Mouse (Mus musculus) E14TG2a.4 (cell line): ENCODE data around the gene Vsnl1.

ENCODE experiments used
- H3K27me3 ChIP-seq: 2 replicates; pipeline ENCODE4 v1.6.1; 2014; ENCODE audit warnings: low read length, control low read depth; ENCODE audit not compliant: insufficient read depth
- H3K36me3 ChIP-seq: 2 replicates; pipeline ENCODE4 v1.6.1; 2014; ENCODE audit warnings: low read length, control low read depth; ENCODE audit not compliant: insufficient read depth
- H3K4me1 ChIP-seq: replicated peaks from 2 replicates; pipeline ENCODE4 v1.6.1; 2014; ENCODE audit warnings: low read depth, low read length, control low read depth
- H3K4me3 ChIP-seq: replicated peaks from 2 replicates; pipeline ENCODE4 v1.5.1; 2014; ENCODE audit warnings: mild to moderate bottlenecking, low read length
- H3K9me3 ChIP-seq: 2 replicates; pipeline ENCODE4 v1.6.1; 2014; ENCODE audit warnings: low read length, control low read depth
- CTCF ChIP-seq: conservative IDR thresholded peaks from 2 replicates; pipeline ENCODE4 v1.5.1; 2014; ENCODE audit warnings: low read length
- NANOG ChIP-seq: IDR thresholded peaks from 2 replicates; pipeline ENCODE4 v1.6.1; 2014; ENCODE audit warnings: borderline replicate concordance, low read length, mixed read lengths
- POU5F1 ChIP-seq: IDR thresholded peaks from 2 replicates; pipeline ENCODE4 v1.6.1; 2014; ENCODE audit warnings: low read length, borderline replicate concordance

Gene Vsnl1

DNA sequence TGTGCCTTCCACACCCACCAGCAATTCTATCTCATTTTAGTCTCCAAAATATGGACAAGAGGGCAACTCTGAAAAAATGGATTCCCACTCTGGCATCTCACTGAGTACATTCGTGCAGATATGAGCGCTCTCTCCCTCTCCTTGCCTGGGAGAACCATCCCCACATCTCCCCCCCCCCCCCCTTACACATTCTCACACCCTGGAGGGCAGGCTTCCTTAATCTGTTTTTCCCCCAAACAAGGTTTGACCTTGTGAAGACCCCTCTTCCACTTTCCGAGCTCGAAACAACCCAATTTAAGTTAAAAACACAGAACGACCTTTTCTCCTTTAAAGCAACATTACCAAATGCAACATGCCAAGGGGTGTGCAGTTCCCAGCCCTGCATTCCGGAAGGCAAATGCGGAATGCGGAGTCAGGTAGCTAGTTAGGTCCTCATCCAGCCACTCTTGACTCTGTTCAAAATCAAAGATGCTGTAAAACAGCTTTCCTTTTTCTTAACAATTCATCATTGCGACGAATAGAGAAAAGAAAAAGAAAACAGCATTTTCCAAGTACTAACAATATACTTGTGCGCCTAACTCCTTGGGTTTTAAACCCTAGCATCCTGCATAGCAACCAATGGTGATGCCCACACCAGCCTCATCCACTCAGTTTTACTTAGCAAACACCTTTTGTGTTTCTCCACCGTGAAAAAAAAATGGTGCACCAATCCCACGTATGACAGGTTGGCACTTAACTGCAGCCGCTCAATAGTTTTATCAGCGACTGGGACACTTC is 979 bp downstream of the Vsnl1 start:
- TF ChIP-seq CTCF = no peak
- no peak for TF ChIP-seq POU5F1
- TF ChIP-seq NANOG = no peak
- Histone ChIP-seq H3K27me3 (peaks cover 52% of the 10 kb centered on the region), H3K9me3 (no peaks in the 10 kb centered on the region), H3K4me1 (peaks cover 36% of the 10 kb centered on the region), H3K36me3 (no peaks in the 10 kb centered on the region), H3K4me3 (no peak overlapping the region)

DNA sequence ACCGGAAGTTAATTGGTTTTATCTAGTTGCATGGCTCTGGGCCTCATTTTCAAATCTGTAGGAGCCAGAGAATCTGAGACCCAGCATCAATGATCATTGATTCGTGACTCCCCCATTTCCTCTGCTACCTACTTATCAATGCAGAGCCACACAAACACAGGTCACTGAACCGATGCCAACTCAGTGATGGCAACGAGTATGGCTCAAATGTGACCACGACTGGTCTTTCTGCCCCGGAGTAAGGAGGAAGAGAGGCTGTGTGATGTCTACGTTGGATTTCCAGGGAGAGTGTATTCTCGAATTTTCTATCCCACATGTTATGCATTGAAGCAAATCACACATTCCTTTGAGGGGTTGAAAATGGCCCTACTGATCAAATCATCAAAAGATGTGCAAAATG is 2.0 kb downstream of the Vsnl1 start:
- H3K4me3 ChIP-seq = no peak overlapping the region
- no peaks in the 10 kb centered on the region for H3K9me3 ChIP-seq
- TF ChIP-seq NANOG = no peak
- TF ChIP-seq POU5F1 = no peak
- no peak for TF ChIP-seq CTCF
- peaks cover 51% of the 10 kb centered on the region for H3K27me3 ChIP-seq
- no peaks in the 10 kb centered on the region for H3K36me3 ChIP-seq
- H3K4me1 ChIP-seq = peaks cover 36% of the 10 kb centered on the region

DNA sequence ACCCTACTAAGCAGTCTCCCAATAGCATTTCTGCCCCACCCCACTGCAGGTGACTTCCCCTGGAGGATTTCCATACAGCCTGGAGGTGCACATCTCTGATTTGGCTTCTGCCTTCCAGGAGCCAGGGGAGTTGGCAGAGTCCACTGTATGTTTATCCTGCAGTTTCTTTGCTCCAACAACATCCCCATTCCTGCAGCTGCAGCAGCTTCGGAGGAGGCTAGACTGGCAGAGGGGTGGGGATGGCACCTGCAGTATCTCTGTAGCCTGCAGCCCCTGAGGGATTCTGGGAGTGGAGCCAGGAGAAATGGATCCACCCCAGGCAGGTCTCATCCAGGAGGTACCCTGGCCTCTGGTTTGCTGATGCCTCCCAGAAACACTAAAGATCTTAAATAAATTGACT is 2.7 kb downstream of the Vsnl1 start:
- H3K36me3 ChIP-seq = no peaks in the 10 kb centered on the region
- TF ChIP-seq NANOG (no peak), CTCF (no peak), POU5F1 (no peak)
- peaks cover 49% of the 10 kb centered on the region for H3K27me3 ChIP-seq
- H3K4me3 ChIP-seq = no peak overlapping the region
- peaks cover 36% of the 10 kb centered on the region for H3K4me1 ChIP-seq
- H3K9me3 ChIP-seq = no peaks in the 10 kb centered on the region

DNA sequence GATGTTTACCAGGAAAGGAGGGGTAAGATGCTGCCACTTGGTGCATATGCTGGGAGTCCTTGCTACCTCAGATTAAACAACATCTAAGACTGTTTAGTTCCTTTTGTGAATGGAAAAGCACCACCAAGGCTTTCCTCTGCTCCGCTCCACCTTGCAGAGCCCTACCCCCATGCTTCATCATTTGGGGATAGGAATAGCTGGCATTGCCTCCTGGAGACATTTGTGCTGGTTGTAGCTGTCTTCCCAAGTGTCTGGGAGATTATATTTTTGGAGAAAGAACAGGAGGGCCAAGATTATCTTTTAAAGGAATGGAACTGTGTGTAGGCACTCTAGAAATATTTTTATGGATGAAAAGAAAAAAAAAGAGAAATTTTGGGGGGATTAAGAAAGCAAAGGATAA is 3.3 kb downstream of the Vsnl1 start:
- Histone ChIP-seq H3K4me3 (no peak overlapping the region), H3K9me3 (no peaks in the 10 kb centered on the region), H3K27me3 (peaks cover 43% of the 10 kb centered on the region), H3K36me3 (no peaks in the 10 kb centered on the region), H3K4me1 (peaks cover 33% of the 10 kb centered on the region)
- no peak for TF ChIP-seq POU5F1
- TF ChIP-seq NANOG = no peak
- no peak for TF ChIP-seq CTCF

DNA sequence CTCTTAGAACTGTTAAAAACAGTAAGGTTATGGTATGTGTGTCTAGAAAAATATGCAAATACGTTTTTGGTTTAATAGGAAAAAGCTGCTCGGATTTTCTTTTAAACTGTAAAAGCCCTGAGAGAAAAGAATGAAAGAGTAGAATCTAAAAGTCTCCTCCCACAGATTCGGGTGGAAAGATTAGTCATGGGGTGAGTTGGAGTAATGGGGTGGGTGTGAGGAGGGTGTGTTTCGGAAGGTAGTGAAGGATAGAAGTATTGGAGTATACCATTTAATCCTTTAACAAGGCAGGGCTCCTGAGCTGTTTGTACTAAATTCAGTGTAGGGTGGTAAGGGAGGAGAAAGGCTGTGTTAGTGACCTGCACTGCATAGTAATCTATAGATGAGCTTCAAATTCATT is 9.0 kb downstream of the Vsnl1 start:
- H3K4me3 ChIP-seq = no peak overlapping the region
- no peaks in the 10 kb centered on the region for H3K36me3 ChIP-seq
- TF ChIP-seq CTCF (no peak), POU5F1 (no peak), NANOG (no peak)
- H3K9me3 ChIP-seq = no peaks in the 10 kb centered on the region
- H3K27me3 ChIP-seq = no peaks in the 10 kb centered on the region
- no peaks in the 10 kb centered on the region for H3K4me1 ChIP-seq

DNA sequence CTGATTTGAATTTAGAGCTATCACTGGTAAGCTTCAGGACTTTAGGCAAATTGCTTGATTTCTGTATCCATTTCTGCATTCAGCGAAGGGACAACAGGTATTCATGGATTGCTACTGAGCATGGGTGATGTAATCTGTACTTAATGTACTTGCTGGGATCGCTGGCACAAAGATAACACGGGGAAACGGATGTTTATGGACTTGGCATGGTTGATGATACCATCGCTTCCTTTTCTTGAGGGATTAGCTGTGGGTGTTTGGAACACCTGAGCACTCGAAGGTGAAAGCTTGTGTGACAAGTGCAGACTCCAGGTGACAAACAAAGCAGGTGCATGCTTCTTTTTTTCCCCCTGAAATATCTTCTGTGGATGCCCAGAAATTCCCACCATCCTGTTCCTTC is 18.3 kb downstream of the Vsnl1 start:
- TF ChIP-seq POU5F1 (no peak), CTCF (no peak), NANOG (no peak)
- Histone ChIP-seq H3K4me3 (no peak overlapping the region), H3K9me3 (peaks cover 6% of the 10 kb centered on the region; the same call in 1 of the 2 replicates), H3K4me1 (no peaks in the 10 kb centered on the region), H3K27me3 (no peaks in the 10 kb centered on the region), H3K36me3 (no peaks in the 10 kb centered on the region)

DNA sequence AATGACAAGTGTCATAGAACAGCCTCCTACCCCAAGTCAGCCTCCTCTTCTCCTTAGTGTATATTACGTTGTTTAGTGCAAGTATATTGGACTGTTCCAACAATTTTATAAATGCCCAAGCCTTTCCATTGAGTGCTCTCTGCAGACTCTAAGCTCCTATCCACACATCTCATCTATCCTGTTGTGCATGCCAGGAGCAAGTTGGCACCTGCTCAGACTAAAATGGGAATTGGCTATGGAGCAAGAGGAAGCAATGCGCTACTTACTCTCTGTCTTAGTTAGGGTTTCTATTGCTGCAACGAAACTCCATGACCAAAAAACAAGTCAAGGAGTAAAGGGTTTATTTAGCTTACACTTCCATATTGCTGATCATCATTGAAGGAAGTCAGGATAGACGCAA is 28.7 kb downstream of the Vsnl1 start:
- TF ChIP-seq NANOG (no peak), CTCF (no peak), POU5F1 (no peak)

DNA sequence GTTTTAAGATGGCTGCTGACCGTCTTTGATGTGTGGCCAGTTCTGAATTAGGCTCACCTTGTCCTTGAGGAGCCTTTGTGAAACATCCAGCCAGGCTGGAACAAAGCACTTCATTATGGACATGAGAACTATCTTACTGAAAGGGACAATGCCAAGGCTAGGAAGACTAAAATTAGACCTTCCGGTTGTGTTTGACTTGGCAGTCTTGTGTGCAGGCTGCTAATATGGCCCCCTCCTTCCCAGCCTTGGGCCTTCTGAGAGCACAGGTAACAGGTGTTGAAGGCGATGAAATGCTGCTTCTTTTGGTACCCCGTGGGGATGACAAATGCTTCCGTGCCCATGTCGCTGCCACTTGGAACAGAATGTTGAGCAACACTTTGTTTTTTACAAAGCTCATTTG is 37.6 kb downstream of the Vsnl1 start:
- H3K9me3 ChIP-seq = no peaks in the 10 kb centered on the region
- H3K4me3 ChIP-seq = no peak overlapping the region
- TF ChIP-seq CTCF (no peak), POU5F1 (no peak), NANOG (no peak)
- H3K27me3 ChIP-seq = no peaks in the 10 kb centered on the region
- H3K36me3 ChIP-seq = no peaks in the 10 kb centered on the region
- no peaks in the 10 kb centered on the region for H3K4me1 ChIP-seq

More for the DNA sequence above, 28.7 kb downstream of the Vsnl1 start:
- Histone ChIP-seq H3K4me1 (no peaks in the 10 kb centered on the region), H3K9me3 (no peaks in the 10 kb centered on the region), H3K4me3 (no peak overlapping the region), H3K27me3 (no peaks in the 10 kb centered on the region), H3K36me3 (no peaks in the 10 kb centered on the region)

DNA sequence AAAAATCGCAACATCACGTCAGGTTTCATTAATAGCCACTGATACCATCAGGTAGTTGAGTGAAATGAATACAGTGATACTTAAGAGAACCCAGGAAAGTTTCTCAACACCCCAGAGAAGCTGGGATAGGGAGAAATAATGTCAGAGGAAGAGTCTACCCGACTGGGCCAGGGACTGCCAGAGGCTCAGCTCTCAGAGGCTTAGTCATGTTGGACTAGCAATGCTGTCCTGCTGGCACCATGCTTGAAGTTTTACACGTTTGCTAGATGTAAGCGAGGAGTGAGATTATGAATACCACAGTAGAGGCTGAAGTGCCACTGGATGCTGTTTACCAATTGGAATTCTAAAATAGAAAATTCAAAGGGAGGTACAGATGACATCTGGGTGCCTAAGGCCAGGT is 39.4 kb downstream of the Vsnl1 start:
- TF ChIP-seq POU5F1 = no peak
- H3K4me1 ChIP-seq = no peaks in the 10 kb centered on the region

More for the DNA sequence above, 39.4 kb downstream of the Vsnl1 start:
- Histone ChIP-seq H3K36me3 (no peaks in the 10 kb centered on the region), H3K4me3 (no peak overlapping the region), H3K9me3 (no peaks in the 10 kb centered on the region), H3K27me3 (no peaks in the 10 kb centered on the region)
